Mouse (Mus musculus) heart, adult 2 months (tissue): ENCODE results near the gene Sgip1.

ENCODE experiments used
- CTCF ChIP-seq: fragments of 200-600 bp; IDR thresholded peaks from 2 replicates; pipeline ENCODE4 v1.8.1; 2022; ENCODE audit warnings: antibody characterized with exemption, mild to moderate bottlenecking, moderate library complexity
- EP300 ChIP-seq: fragments of 200-500 bp; IDR thresholded peaks from 2 replicates; pipeline ENCODE4 v1.6.1; 2011; ENCODE audit warnings: low read depth, low read length, control low read depth; ENCODE audit not compliant: insufficient read depth
- POLR2A ChIP-seq: fragments of 200-500 bp; IDR thresholded peaks from 2 replicates; pipeline ENCODE4 v1.6.1; 2011; ENCODE audit warnings: mild to moderate bottlenecking, low read depth, low read length, control low read depth; ENCODE audit not compliant: insufficient read depth

GRCm38 (mm10) chr4:102808258-102808657 is 67.2 kb downstream of the Sgip1 start:
- TF ChIP-seq POLR2A, result no peak
- TF ChIP-seq CTCF, result no peak
- TF ChIP-seq EP300, result no peak
